Mouse (Mus musculus) CH12.LX (cell line): ENCODE measurements around the gene Olfr1346. TPM values are rescaled to one million over a fixed set of nuclear protein-coding genes. Genes with fewer than 3 reads are reported as not detected.

Experiments
- DNase-seq: peaks from one replicate; pipeline ENCODE4 v3.0.0-alpha.2; 2013; ENCODE audit errors: extremely low read depth
- H3K27ac ChIP-seq: 2 replicates; pipeline ENCODE4 v1.5.1; 2012; ENCODE audit warnings: low read depth, mild to moderate bottlenecking, control low read depth, moderate library complexity; ENCODE audit not compliant: insufficient read depth
- H3K27me3 ChIP-seq: replicated peaks from 2 replicates; pipeline ENCODE3; 2012; ENCODE audit warnings: inconsistent platforms
- H3K36me3 ChIP-seq, 2 experiments: replicated peaks in 1 of 2; 2 replicates each; pipeline versions ENCODE3 to v1.6.1; 2012; ENCODE audit warnings: inconsistent platforms in 1 of 2, low read length in 1 of 2, mild to moderate bottlenecking in 1 of 2, mixed read lengths in 1 of 2, moderate library complexity in 1 of 2; ENCODE audit not compliant: control insufficient read depth in 1 of 2, insufficient read depth in 1 of 2
- H3K4me1 ChIP-seq, 2 experiments: 2 replicates each; pipeline ENCODE4 v1.6.1; 2012; ENCODE audit warnings: inconsistent platforms in 1 of 2, moderate library complexity in 1 of 2; ENCODE audit not compliant: insufficient read depth in 2 of 2, control insufficient read depth in 1 of 2
- H3K4me2 ChIP-seq: 2 replicates; pipeline ENCODE4 v1.6.1; 2012; ENCODE audit warnings: low read depth, mild to moderate bottlenecking, control low read depth; ENCODE audit not compliant: poor library complexity, insufficient read depth, severe bottlenecking
- H3K4me3 ChIP-seq, 3 experiments: fragments of 150-350 bp in 1 of 3; sonication (generic) in 1 of 3; replicated peaks in 1 of 3; 2 replicates each; pipeline versions ENCODE3 to v1.5.1; 2011 to 2012; ENCODE audit warnings: low read depth in 2 of 3, low read length in 2 of 3, mild to moderate bottlenecking in 2 of 3, moderate library complexity in 2 of 3, control low read depth in 1 of 3, improper control_type of control experiment in 1 of 3, inconsistent platforms in 1 of 3, mixed read lengths in 1 of 3; ENCODE audit not compliant: poor library complexity in 1 of 3
- H3K79me2 ChIP-seq: replicated peaks from 2 replicates; pipeline ENCODE4 v1.6.1; 2012; ENCODE audit warnings: mild to moderate bottlenecking, moderate library complexity; ENCODE audit not compliant: control insufficient read depth, poor library complexity, insufficient read depth, severe bottlenecking; ENCODE audit errors: extremely low read depth
- H3K9ac ChIP-seq: 2 replicates; pipeline ENCODE4 v1.6.1; 2012; ENCODE audit warnings: low read depth, mild to moderate bottlenecking, control low read depth, moderate library complexity; ENCODE audit not compliant: insufficient read depth
- H3K9me3 ChIP-seq: replicated peaks from 2 replicates; pipeline ENCODE3; 2012; ENCODE audit warnings: low read length, inconsistent platforms, mixed read lengths
- CHD1 ChIP-seq: IDR thresholded peaks from 2 replicates; pipeline ENCODE4 v1.6.1; 2012; ENCODE audit warnings: low read depth, low read length, improper control_type of control experiment, inconsistent platforms
- CHD2 ChIP-seq: IDR thresholded peaks from 2 replicates; pipeline ENCODE4 v1.6.1; 2011; ENCODE audit warnings: low read length, improper control_type of control experiment
- CTCF ChIP-seq, 2 experiments: IDR thresholded peaks in 1 of 2; conservative IDR thresholded peaks in 1 of 2; 2 replicates each; pipeline ENCODE4 v1.5.1; 2011 to 2012; ENCODE audit warnings: low read depth in 2 of 2, low read length in 2 of 2, improper control_type of control experiment in 1 of 2, inconsistent platforms in 1 of 2, mild to moderate bottlenecking in 1 of 2, moderate library complexity in 1 of 2
- ELF1 ChIP-seq: IDR thresholded peaks from 2 replicates; pipeline ENCODE4 v1.6.1; 2014; ENCODE audit warnings: low read depth, mild to moderate bottlenecking, inconsistent platforms, low read length, improper control_type of control experiment
- MAFK ChIP-seq: IDR thresholded peaks from 2 replicates; pipeline ENCODE4 v1.6.1; 2011; ENCODE audit warnings: low read length, improper control_type of control experiment; ENCODE audit not compliant: insufficient replicate concordance
- MAX ChIP-seq: IDR thresholded peaks from 2 replicates; pipeline ENCODE4 v1.6.1; 2011; ENCODE audit warnings: low read length, improper control_type of control experiment
- MAZ ChIP-seq: IDR thresholded peaks from 2 replicates; pipeline ENCODE4 v1.6.1; 2012; ENCODE audit warnings: low read depth, mild to moderate bottlenecking, inconsistent platforms, low read length, improper control_type of control experiment, moderate library complexity
- MYC ChIP-seq: IDR thresholded peaks from 2 replicates; pipeline ENCODE4 v1.6.1; 2011; ENCODE audit warnings: low read depth, mild to moderate bottlenecking, improper control_type of control experiment, low read length
- PAX5 ChIP-seq: IDR thresholded peaks from 2 replicates; pipeline ENCODE4 v1.6.1; 2012; ENCODE audit warnings: low read length, inconsistent platforms, mixed read lengths
- POLR2AphosphoS2 ChIP-seq: IDR thresholded peaks from 2 replicates; pipeline ENCODE4 v1.6.1; 2011; ENCODE audit warnings: low read depth, low read length, improper control_type of control experiment
- RAD21 ChIP-seq: IDR thresholded peaks from 2 replicates; pipeline ENCODE4 v1.6.1; 2011; ENCODE audit warnings: low read depth, mild to moderate bottlenecking, low read length, improper control_type of control experiment, moderate library complexity
- SMC3 ChIP-seq: IDR thresholded peaks from 2 replicates; pipeline ENCODE4 v1.6.1; 2011; ENCODE audit warnings: low read depth, low read length, improper control_type of control experiment
- UBTF ChIP-seq: IDR thresholded peaks from 2 replicates; pipeline ENCODE4 v1.6.1; 2012; ENCODE audit warnings: low read depth, mild to moderate bottlenecking, inconsistent platforms, low read length, improper control_type of control experiment, moderate library complexity
- USF1 ChIP-seq: IDR thresholded peaks from 2 replicates; pipeline ENCODE4 v1.6.1; 2014; ENCODE audit warnings: low read depth, mild to moderate bottlenecking, inconsistent platforms, low read length, improper control_type of control experiment
- ZC3H11A ChIP-seq: IDR thresholded peaks from 2 replicates; pipeline ENCODE4 v1.6.1; 2012; ENCODE audit warnings: low read depth, mild to moderate bottlenecking, inconsistent platforms, low read length, improper control_type of control experiment
- dilution Hi-C: fragments of 300-500 bp; cut with MboI; formaldehyde crosslinking; loops from 2 replicates; pipeline ENCODE4 v1.14.3; 2020; ENCODE audit warnings: low sequenced_read_pairs; ENCODE audit not compliant: extremely low pct_unique_long_range_greater_than_20kb, extremely low pct_ligation_motif_present
- in situ Hi-C: fragments of 300-500 bp; cut with MboI; formaldehyde crosslinking; loops from 3 replicates; pipeline ENCODE4 v1.14.3; 2019; ENCODE audit warnings: low sequenced_read_pairs, low pct_ligation_motif_present, low pct_unique_long_range_greater_than_20kb, mixed read lengths
- polyA plus RNA-seq: library from polyadenylated mRNA; unstranded; fragments of >175 nt; gene quantifications from 2 replicates; pipeline ENCODE4 v1.2.1, GENCODE M21; 2012; ENCODE audit warnings: low read depth; ENCODE audit not compliant: insufficient read length
- total RNA-seq, 2 experiments: library from RNA; depleted of rRNA; stranded (reverse); fragments of 300-350 nt in 1 of 2; fragments of >200 nt in 1 of 2; gene quantifications; 2 replicates each; pipeline ENCODE4 v1.2.3; 2012 to 2014

Olfr1346 gene
- total and polyA plus RNA-seq, 3 experiments: not detected

DNA sequence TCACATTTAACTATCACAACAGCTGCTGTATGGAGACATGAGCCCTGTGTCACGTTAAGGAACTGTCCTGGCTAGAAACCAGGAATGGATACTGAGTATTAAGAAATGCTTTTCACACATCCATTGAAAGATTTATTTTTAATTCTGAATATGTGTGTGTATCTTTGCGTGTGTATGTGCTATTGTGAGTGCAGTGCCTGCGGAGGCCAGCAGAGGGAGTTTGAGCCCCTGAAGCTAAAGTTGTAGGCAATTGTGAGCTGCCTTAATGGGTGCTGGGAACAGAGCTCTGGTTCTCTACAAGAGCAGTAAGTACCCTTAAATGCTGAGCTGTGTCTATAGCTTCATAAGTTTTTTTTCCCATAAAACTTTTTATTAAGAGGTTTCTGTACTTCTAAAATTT, 37.5 kb upstream of the Olfr1346 start:
- Histone ChIP-seq H3K4me1 (no peaks in the 10 kb centered on the region), H3K27me3 (no peaks in the 10 kb centered on the region), H3K27ac (no peak overlapping the region), H3K36me3 (no peaks in the 10 kb centered on the region), H3K4me2 (no peak overlapping the region), H3K79me2 (no peaks in the 10 kb centered on the region), H3K9ac (no peak overlapping the region), H3K4me3 (no peak overlapping the region), H3K9me3 (peaks cover 26% of the 10 kb centered on the region)
- DNase-seq: no peak
- in situ Hi-C loops (no loop called here), dilution Hi-C loops (no loop called here)
- TF ChIP-seq RAD21 (no peak), CTCF (conservative IDR thresholded peaks at IDR 0.05 in 1 of 2, IDR thresholded peaks at IDR 0.05 in 1 of 2; ENCODE audit: low read depth in 2 of 2, low read length in 2 of 2) (peak in 1 of 2 experiments; percentile 25; a peak in 2 of 4 replicates)

DNA sequence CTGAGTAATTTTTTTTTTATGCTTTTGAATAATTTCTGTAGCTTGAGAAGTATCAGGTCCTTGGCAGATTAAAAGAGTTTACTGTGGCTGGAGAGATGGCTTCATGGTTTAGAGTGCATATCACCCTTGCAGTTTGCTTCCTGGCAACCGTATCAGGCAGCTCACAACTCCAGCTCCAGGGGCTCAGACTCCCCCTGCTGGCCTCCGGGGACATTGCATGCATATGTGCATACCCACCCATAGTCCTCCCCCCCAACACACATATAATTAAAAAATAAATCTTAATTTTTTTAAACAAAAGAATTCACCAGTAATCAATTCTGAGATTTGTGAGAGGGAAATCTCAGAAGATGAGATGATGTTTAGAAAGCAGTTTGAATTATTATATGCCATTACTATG, 36.6 kb upstream of the Olfr1346 start:
- Histone ChIP-seq H3K79me2 (no peaks in the 10 kb centered on the region), H3K4me1 (no peaks in the 10 kb centered on the region), H3K36me3 (no peaks in the 10 kb centered on the region), H3K9me3 (peaks cover 22% of the 10 kb centered on the region), H3K27ac (no peak overlapping the region), H3K9ac (no peak overlapping the region), H3K4me2 (no peak overlapping the region), H3K4me3 (no peak overlapping the region), H3K27me3 (no peaks in the 10 kb centered on the region)
- TF ChIP-seq MAFK: no peak
- TF ChIP-seq UBTF: no peak
- TF ChIP-seq PAX5: no peak
- TF ChIP-seq POLR2AphosphoS2: no peak
- no peak for TF ChIP-seq CHD1
- TF ChIP-seq SMC3: peak; percentile 43
- TF ChIP-seq ELF1: no peak
- peak; percentile 14 for TF ChIP-seq RAD21
- peak; percentile 26 to 58; a peak in 3 of 4 replicates for TF ChIP-seq CTCF (conservative IDR thresholded peaks at IDR 0.05 in 1 of 2, IDR thresholded peaks at IDR 0.05 in 1 of 2; ENCODE audit: low read depth in 2 of 2, low read length in 2 of 2)
- TF ChIP-seq MYC: no peak
- no peak for TF ChIP-seq USF1
- dilution Hi-C loops: no loop called here
- DNase-seq: peak; percentile 15
- in situ Hi-C loops: no loop called here

DNA sequence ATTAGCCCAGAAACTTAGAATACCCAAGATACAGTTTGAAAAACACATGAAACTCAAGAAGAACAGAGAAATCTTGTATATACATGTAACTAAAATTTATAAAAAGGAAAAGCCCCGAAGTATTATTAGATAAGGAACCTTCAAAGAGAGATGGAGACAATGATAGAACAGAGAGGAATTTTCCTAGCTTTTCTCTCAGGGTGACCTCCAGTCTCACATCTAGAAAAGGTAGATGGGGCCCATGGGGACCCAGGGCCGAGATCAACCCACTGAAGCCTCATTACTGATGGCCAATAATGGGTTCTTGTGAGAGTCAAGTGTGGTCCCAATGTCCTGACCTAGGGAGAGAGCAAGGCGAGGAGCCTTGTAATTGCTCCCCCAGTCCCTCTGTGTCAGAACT, 28.5 kb upstream of the Olfr1346 start, which contains the start of gene Olfr1344:
TSS of gene Olfr1344 (plus strand) at position 301 of the 400 bp plus-strand sequence.
- Histone ChIP-seq H3K4me3 (no peak within 1 kb of the TSS), H3K36me3 (no peaks in the 10 kb centered on the region), H3K9ac (no peak within 1 kb of the TSS), H3K27me3 (no peaks in the 10 kb centered on the region), H3K79me2 (no peaks in the 10 kb centered on the region), H3K4me2 (no peak within 1 kb of the TSS), H3K4me1 (no peaks in the 10 kb centered on the region), H3K9me3 (peaks cover 22% of the 10 kb centered on the region), H3K27ac (no peak within 1 kb of the TSS)
- no peak for TF ChIP-seq ZC3H11A
- no peak for TF ChIP-seq CHD2
- TF ChIP-seq MYC: no peak
- TF ChIP-seq MAX: no peak
- no peak for TF ChIP-seq POLR2AphosphoS2
- no peak for TF ChIP-seq MAZ
- no peak for DNase-seq
- in situ Hi-C loops (no loop called here), dilution Hi-C loops (no loop called here)
